In the genomic region with DNA sequence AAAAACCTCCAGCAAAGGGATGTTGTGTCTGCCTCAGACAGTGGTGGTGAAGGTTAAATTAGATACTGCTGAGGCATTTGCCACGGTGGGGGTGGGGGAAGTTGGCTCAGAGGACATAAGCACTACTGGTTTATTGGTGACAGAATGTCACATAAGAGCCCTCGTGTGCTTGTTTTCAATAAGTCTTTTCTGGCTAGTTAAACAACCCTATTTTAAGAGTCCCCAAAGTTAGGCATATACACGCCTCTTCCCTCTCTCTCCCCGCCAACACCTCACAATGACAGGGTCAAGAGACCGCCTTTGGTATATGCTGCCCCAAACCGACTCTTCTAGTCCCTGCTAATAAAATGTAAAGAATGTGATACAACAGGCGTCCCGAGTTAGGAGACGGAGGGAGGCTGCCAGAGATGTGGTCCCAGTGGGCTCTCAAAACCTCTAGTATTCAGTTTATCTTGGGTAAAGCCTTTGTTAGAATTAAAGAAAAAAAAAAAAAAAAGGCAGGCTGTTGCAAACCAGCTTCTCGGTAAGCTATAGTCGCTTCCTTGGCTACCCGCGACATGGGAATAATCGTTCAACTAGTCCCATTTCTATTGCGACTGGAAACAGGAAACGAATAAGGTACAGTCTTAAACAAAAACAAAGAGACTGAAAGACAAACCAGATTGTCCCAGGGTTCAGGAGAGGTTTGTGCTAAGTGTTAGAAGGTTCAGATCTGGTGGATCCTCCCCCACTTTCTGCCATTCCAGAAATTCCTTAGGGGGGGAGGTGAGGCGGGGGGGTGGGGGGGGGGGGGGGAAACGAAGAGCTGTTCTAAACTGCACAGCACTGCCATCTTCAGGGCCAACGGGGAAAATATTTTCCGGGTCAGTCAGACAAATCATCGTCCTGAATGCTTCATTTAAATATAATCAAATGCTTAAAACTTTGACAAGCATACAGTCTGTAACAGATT, we compare ENCODE assay signal across 8 mouse cellular contexts.
A peak's percentile ranks its signal among the peaks of the same experiment; 100 is the strongest.
DNase-seq lines count a peak whose midpoint lies in the region; ATAC-seq and TF ChIP-seq lines count a peak whose summit lies in the region.

No protein-coding gene starts in this region.

- peak overlapping the region; percentile 48 for H3K4me3 ChIP-seq in forebrain, embryonic 10.5 days
- peak overlapping the region; percentile 58 for H3K4me3 ChIP-seq in heart, embryonic 16.5 days (ENCODE audit: low read length)
- peak overlapping the region; percentile 22 to 30 for H3K4me3 ChIP-seq in liver, embryonic 14.5 days (ENCODE audit: insufficient read depth in 1 of 2, low read depth in 2 of 2, low read length in 2 of 2)
- peak overlapping the region; percentile 26 for H3K4me3 ChIP-seq in neural tube, embryonic 11.5 days (ENCODE audit: low read depth, low read length)

- peak overlapping the region; percentile 68 for H3K27ac ChIP-seq in forebrain, embryonic 10.5 days
- peak overlapping the region; percentile 92 for H3K27ac ChIP-seq in heart, embryonic 16.5 days (ENCODE audit: low read length)
- H3K27ac ChIP-seq in liver, embryonic 14.5 days: no peak overlapping the region
- peak overlapping the region; percentile 58 for H3K27ac ChIP-seq in neural tube, embryonic 11.5 days (ENCODE audit: low read depth, low read length)

- peak overlapping the region; percentile 67 for H3K9ac ChIP-seq in heart, embryonic 16.5 days (ENCODE audit: low read length)
- H3K9ac ChIP-seq in liver, embryonic 14.5 days (replicated peaks): no peak overlapping the region
- 0 out of 2 replicates have a peak overlapping the region, but pooled peaks have one; percentile 5 for H3K9ac ChIP-seq in neural tube, embryonic 11.5 days (ENCODE audit: low read length)

- peaks cover 29% of the 10 kb centered on the region for H3K27me3 ChIP-seq in forebrain, embryonic 10.5 days (ENCODE audit: poor library complexity, severe bottlenecking)
- no peaks in the 10 kb centered on the region for H3K27me3 ChIP-seq in heart, embryonic 16.5 days (ENCODE audit: control insufficient read depth, insufficient read depth, low read length)
- H3K27me3 ChIP-seq in liver, embryonic 14.5 days (ENCODE audit: control insufficient read depth, insufficient read depth, low read length): no peaks in the 10 kb centered on the region
- no peaks in the 10 kb centered on the region for H3K27me3 ChIP-seq in neural tube, embryonic 11.5 days (ENCODE audit: control insufficient read depth, insufficient read depth, low read length)

- peak; percentile 80 for DNase-seq in CD4-positive, CD25-positive, alpha-beta regulatory T cell, adult 2 months (ENCODE audit: low read depth, low spot score)
- DNase-seq in brain, adult 2 months (ENCODE audit: low read depth, low spot score): peak; percentile 77
- DNase-seq in forebrain, embryonic 10.5 days (ENCODE audit: extremely low spot score, low spot score): peak; percentile 65
- peak; percentile 83 for DNase-seq in kidney, postnatal 14 days
- peak; percentile 14 to 19 (median 15) for DNase-seq in liver, embryonic 14.5 days (ENCODE audit: low read depth in 3 of 3, low spot score in 3 of 3)
- peak; percentile 55 for DNase-seq in neural tube, embryonic 11.5 days (ENCODE audit: low spot score)
- peak; percentile 36 for DNase-seq in thymus, postnatal 0 days (ENCODE audit: low spot score)

- peak; percentile 84 for ATAC-seq in heart, embryonic 16.5 days (replicated peaks; ENCODE audit: extremely low read depth, insufficient read depth, low FRiP score)
- no peak for ATAC-seq in liver, embryonic 14.5 days (ENCODE audit: insufficient read depth)
- peak; percentile 62; the same call in 1 of the 2 replicates for ATAC-seq in neural tube, embryonic 11.5 days (ENCODE audit: insufficient read depth, low FRiP score, low TSS enrichment)

- peaks cover 26% of the 10 kb centered on the region for H3K4me1 ChIP-seq in forebrain, embryonic 10.5 days
- peaks cover 21% of the 10 kb centered on the region for H3K4me1 ChIP-seq in heart, embryonic 16.5 days (ENCODE audit: control insufficient read depth, insufficient read depth, low read length)
- H3K4me1 ChIP-seq in liver, embryonic 14.5 days (replicated peaks; ENCODE audit: control insufficient read depth in 2 of 2, insufficient read depth in 2 of 2, low read length in 1 of 2): peaks cover 0 to 8% of the 10 kb centered on the region in 2 experiments; a peak in 3 of 4 replicates
- no peaks in the 10 kb centered on the region; the same call in 1 of the 2 replicates for H3K4me1 ChIP-seq in neural tube, embryonic 11.5 days (ENCODE audit: control insufficient read depth, insufficient read depth, low read length)

- TF ChIP-seq CTCF in liver, embryonic 14.5 days (IDR thresholded peaks at IDR 0.05; ENCODE audit: low read depth): peak; percentile 21; the same call in 1 of the 2 replicates

- H3K4me2 ChIP-seq in heart, embryonic 16.5 days (ENCODE audit: low read depth, low read length): peak overlapping the region; percentile 85
- H3K4me2 ChIP-seq in liver, embryonic 14.5 days (ENCODE audit: low read depth): peak overlapping the region; percentile 67
- H3K4me2 ChIP-seq in neural tube, embryonic 11.5 days (ENCODE audit: low read depth): peak overlapping the region; percentile 50

- TF ChIP-seq EP300 in liver, embryonic 14.5 days (IDR thresholded peaks at IDR 0.05; ENCODE audit: low read depth): no peak

- H3K36me3 ChIP-seq in forebrain, embryonic 10.5 days (replicated peaks): no peaks in the 10 kb centered on the region
- H3K36me3 ChIP-seq in heart, embryonic 16.5 days (ENCODE audit: control insufficient read depth, insufficient read depth): no peaks in the 10 kb centered on the region
- no peaks in the 10 kb centered on the region for H3K36me3 ChIP-seq in liver, embryonic 14.5 days (replicated peaks; ENCODE audit: control insufficient read depth, insufficient read depth, low read depth)
- no peaks in the 10 kb centered on the region for H3K36me3 ChIP-seq in neural tube, embryonic 11.5 days (ENCODE audit: control insufficient read depth, insufficient read depth, low read length)

- H3K9me3 ChIP-seq in forebrain, embryonic 10.5 days: no peaks in the 10 kb centered on the region
- H3K9me3 ChIP-seq in heart, embryonic 16.5 days (replicated peaks; ENCODE audit: control insufficient read depth, low read length): no peaks in the 10 kb centered on the region
- H3K9me3 ChIP-seq in liver, embryonic 14.5 days (ENCODE audit: control insufficient read depth, low read length): no peaks in the 10 kb centered on the region
- no peaks in the 10 kb centered on the region for H3K9me3 ChIP-seq in neural tube, embryonic 11.5 days (ENCODE audit: control insufficient read depth, low read length)

- WGBS in forebrain, embryonic 10.5 days: under 1% methylated on average over 21 of the region's 21 CpGs
- 1% methylated on average over 20 of the region's 21 CpGs for WGBS in heart, embryonic 16.5 days
- 3% methylated on average over 21 of the region's 21 CpGs for WGBS in liver, embryonic 14.5 days (ENCODE audit: insufficient replicate concordance)
- WGBS in neural tube, embryonic 11.5 days: under 1% methylated on average over 20 of the region's 21 CpGs

Comparison
In these comparisons a context has a peak if more than half of its experiments do, and no peak if none do; other contexts are left out.
1. DNase-seq: peak in every context shown above with its lines; median percentile 83 in kidney, postnatal 14 days; 80 in CD4-positive, CD25-positive, alpha-beta regulatory T cell, adult 2 months; 77 in brain, adult 2 months; 65 in forebrain, embryonic 10.5 days; 55 in neural tube, embryonic 11.5 days; 36 in thymus, postnatal 0 days; 15 in liver, embryonic 14.5 days.